Mouse (Mus musculus) cerebellum, adult 9-11 months (tissue): Measurements from ENCODE around the gene Psip1.
"Not testable (repeated sequence)": the region's sequence is repeated elsewhere in the genome, so short reads cannot be mapped to it uniquely, and the experiment has no call there.

Experiments used
- DNase-seq: peaks from one replicate; pipeline ENCODE4 v3.0.0; 2022

The Psip1 gene

DNA sequence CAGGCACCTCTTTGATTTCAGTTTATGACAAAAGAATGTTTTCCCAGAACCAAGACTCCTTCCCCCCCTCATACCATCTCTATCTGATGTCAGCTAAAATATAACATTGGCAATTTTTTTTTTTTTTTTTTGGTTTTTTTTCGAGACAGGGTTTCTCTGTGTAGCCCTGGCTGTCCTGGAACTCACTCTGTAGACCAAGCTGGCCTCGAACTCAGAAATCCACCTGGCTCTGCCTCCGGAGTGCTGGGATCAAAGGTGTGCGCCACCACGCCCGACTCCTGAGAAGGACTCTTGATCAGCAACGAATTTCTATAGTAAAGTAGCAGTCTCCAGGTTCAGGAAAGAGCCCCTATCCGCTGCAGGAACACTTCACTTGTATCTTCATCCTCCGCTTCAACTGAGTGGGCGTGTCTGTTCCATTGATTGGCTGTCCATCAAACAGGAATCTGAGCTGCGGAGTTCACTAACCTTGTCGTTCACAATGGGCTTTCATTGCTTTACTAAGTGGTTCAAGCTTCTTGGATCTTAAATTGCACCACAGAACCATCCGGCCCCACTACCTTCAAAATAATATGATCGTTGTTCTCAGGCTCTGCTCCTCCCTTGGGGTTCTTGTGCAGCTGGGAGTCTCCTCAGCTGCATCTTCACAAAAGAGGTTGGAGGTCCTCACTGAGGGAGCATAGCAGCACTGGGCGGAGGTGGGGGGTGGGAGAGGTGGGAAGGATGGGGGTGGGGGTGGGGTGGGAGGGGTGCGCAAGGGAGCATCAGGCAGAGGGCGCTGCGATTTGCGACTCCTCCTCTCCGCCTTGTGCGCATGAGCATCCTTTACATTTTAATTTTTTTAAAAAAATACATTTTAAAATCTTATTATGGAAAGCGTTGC lies 14.1 kb upstream of the Psip1 start:
- no peak for DNase-seq

DNA sequence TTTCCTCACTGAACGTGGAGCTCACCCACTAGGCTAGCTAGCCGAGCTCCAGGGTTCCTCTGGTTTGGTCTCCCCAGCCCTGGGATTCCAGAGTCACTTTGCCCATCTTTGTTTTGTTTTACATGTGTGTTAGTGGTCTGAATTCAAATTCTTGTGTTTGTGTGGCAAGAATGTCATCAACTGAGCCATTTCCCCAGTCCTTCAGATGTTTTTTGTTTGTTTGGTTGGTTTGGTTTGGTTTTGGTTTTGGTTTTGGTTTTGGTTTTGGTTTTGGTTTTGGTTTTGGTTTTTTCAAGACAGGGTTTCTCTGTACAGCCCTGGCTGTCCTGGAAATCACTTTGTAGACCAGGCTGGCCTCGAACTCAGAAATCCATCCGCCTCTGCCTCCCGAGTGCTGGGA lies 10.8 kb upstream of the Psip1 start:
- not testable (repeated sequence) for DNase-seq

DNA sequence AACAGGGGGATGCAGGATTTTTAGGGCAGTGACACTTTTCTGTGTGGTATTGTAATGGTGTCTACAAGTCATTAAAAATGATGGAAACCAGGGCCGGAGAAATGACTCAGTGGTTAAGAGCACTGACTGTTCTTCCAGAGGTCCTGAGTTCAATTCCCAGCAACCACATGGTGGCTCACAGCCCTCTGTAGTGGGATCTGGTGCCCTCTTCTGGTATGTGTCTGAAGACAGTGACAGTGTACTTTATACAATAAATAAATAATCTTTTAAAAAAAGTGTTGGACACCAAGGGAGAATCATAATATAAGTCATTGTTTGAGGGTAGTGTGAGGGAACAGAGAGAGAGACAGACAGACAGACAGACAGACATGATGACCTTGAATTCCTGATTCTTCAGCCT lies 6.9 kb upstream of the Psip1 start:
- DNase-seq = no peak

DNA sequence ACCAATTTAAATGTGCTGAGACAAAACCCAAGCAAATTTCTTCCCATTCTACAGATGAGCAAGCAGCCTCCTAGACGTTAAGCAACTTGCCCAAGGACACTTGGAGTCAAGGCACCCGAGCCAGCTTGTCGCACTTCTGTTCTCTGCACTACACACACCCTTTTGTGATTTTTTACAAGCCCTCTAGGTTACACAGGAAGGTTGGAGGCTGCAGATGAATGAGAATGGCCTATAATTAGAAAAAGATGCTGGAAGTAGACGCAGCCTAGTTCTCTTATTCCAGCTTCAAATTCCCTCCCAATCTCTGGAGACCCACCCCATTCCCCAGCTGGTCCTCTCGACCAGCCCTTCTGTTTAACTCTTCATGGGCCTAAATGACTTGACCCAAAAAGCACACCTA lies 2.9 kb upstream of the Psip1 start:
- no peak for DNase-seq

DNA sequence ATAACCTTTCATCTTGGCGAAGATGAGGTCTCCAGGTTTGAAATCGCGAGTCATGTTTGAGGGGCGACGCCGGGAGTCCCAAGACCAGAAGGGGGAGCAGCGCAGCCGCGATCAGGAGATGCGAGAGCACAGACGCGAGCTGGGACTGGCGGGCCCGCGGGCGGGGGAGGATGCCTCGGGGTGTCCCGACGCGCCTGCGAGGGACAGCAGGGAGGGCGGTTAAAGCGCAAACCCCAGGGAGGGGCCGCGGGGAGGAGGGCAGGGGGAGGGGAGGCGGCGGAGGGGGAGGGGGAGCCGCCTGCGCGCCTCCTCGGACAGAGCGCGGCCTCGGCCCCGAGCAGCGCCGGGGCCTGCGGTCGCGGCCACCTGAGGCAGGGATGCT lies 533 bp downstream of the Psip1 start:
- peak; percentile 93 for DNase-seq

DNA sequence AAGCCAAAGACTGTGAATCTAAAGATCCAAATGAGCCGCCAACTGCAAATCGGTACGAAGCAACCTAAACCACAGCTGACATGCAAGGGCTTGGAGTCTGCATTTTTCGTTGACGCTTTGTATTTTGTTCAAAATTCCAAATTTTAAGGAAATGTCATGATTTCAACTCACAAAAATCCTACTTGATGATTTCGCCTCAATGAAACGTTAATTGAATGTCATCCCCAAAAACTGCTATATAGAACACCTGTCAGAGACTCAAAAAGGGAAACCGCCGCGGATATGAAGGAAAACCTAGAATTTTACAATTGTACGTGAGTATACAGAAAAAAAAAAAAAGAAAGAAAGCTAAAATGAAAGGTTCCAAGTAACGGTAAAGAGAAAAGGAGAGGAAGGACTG lies 1.0 kb downstream of the Psip1 start:
- no peak for DNase-seq

DNA sequence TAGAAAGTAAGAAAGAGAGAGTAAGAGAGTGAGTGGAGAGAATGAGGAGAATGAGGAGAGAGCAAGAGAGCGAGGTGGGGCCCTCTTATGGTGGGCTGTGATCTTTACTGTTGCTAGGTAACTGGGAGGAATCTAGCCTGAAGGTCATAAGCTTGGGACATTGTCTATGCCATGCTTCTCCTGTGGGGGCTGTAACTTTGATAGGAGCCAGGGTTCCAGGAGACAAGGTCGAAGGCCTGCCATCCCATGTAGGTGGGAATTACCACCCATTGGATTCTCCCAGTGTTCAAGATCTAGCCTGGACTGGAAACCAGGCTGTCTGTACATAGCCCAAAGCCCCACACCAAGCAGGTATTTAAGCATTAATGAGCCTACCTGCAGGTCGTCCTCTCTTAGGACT lies 18.1 kb downstream of the Psip1 start:
- DNase-seq = no peak

DNA sequence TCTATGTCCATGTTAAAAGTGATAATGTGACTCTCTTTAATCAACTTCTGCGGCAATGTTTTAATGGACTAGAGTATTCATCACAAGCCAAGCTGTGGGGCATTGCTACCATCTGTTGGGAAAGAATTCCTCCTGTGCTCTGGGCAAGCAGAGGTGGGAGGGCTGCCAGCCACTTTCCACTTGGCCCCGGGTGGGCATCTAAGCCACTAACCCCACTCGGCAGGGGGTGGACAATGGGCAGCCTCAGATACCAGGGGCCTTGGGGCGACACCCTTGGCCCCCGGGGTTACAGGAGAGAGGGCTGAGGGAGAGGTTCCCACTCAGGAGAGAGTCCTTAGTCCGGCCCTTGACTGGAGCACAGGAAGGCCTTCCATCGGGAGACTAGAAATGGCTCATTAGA lies 18.6 kb downstream of the Psip1 start:
- DNase-seq = peak; percentile 91

DNA sequence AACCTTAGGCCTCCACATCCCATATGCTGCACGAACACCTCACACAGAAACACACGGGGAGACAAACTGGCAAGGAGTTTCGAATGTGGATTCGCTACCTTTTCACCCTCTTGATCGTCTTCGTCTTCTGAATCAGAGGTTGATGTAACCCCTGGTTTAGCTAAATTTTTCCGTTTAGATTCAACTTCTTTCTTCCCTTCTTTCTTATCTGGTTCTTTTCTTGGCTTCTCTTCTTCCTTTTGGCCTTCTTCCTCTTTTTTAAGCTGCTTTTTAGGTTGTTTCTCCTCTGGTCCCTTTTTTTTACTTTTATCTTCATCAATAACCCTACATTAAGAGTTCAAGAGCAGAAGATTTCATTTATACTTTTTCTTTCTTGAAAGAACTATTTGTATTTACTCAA lies 21.4 kb downstream of the Psip1 start:
- no peak for DNase-seq

DNA sequence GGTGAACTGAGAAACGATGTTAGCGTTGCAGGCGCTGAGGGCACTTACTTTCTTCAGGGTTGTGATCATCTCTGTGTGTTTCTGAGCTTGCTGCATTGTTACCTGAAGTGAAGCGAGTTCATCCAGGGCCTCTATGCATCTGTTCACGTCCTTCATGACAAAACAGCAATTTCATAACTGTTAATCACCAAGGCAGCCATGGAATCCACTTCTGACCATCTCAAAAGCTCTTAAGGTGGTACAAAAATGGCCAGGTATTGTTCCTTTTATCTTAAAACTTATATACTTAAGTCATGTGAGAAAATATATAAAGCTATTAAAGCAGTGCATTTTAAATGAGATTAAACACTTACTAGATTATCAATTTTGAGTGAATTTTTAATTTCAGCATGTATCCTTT lies 26.2 kb downstream of the Psip1 start:
- no peak for DNase-seq

DNA sequence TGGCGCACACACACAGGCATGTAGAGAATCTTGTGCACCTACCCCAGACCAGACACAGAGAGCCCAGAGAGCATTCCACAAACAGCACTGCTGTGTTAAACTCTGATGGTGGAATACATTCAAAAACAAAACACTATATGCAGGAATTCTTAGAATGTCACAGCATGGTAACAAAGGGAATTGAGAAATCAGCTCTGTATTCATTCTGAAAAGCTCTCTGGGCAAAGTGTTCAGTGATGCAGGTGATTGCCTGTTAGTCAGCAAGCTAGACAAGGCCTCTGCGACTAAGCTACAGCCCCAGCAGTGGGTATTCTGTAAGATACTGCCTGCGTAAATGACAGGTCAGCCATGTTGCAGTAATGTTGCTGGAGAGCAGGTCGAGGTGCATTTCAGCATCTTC lies 35.5 kb downstream of the Psip1 start:
- no peak for DNase-seq

DNA sequence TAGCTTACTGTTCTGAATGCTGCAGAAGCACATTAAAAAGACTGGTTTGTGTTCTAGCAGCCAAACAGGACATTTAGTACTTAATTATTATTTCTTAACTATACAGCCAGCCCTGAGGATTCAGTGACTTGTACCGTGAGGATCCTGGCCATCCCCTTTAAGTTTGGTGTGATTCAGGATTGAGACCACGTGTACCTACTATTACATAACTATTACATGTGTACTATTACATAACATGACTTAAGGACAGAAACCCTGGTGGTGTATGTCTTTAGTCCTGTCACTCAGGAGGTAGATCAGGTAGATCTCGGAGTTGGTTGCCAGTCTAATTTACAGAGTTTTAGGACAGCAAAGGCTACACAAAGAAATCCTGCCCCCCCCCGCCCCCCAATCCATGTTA lies 45.2 kb downstream of the Psip1 start:
- no peak for DNase-seq

DNA sequence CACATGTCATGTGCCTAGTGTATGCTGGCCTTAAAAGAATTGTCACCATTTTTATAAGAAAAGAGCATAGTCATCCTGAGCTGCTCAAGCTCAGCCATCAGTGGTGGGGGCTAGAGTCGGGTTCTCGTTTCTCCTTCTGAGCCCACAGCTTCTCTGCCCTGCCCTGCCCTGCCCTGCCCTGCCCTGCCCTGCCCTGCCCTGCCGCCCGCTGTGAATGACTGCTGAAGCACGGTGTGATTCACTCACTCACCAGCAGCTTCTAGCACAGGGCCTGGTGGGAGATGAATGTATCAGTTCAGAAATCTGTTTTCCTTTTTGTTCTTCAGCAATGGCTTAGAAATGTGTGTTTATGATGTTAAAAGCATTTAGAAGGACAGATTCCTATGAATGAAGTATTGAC lies 47.2 kb downstream of the Psip1 start:
- no peak for DNase-seq

DNA sequence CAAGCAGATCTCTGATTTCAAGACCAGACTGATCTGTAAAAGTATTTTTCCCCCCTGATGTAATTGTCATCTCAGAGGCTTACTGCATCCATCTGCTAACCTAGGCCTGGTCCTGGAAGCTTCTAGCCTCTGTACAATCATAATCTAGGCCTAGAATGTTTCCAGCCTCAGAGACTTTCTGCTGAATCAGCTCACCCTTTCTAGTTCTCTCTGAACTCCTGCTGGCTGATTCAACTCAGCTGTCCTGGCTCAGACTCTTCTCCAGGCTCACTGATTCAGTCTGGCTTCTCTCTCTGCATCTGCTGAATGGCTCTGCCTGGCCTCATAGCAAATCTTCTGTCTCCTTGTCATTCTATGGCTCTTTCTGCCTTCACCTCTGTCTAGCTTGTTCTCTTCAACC lies 48.1 kb downstream of the Psip1 start:
- DNase-seq = no peak

DNA sequence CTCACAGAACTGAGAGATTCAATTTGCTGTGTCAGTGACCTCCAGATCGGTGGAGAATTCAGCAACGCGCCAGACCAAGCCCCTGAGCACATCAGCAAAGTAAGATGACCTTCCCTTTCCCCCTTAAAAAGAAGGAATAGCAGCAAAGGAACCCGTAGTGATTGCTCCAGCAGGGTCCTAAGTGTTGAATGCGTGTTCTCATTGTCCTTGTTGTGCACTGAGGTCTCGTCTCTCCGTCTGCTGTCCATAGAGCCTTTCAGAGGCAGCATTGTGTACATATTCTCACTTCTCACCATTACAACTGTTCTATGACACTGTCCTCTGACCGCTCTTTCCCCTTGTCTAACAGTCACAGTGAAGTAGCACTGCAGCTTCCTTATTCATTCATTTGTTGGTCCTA lies 49.9 kb downstream of the Psip1 start:
- no peak for DNase-seq

DNA sequence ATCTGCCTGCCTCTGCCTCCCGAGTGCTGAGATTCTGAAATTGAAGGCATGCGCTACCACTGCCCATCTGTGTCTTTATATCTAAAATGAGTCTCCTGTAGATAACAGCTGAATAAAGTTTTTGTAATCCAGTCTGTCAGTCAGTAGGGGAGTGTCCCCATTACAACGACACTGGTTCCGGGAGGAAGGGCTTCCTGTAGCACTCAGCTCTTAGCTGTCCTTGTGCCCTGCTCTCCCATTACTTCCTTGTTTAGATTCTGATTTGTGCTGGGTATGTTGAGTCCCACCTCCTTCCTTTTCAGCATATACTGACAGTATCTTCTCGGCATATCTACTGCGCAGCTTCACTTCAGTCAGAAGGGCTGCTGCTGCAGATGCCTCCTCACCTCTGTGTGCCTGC lies 53.4 kb downstream of the Psip1 start:
- DNase-seq = no peak

DNA sequence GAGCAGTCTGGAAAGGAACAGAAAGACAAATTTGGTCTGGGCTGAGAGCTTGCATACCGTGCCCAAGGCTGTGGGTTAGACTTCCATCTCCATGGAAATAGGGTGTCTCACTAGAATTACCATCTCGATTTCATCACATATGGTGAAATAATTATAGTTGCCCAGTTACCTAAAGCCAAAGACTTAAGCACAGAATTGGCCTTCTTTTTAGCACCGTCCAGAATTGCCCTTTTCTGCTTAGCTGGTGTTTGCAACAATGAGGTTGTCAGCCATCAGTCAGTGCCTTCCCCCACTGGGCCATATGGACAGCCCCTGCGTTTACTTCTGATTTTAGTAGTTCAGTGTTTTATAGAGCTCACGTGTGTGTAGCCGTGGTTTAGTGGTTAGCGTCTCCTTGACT lies 54.3 kb downstream of the Psip1 start:
- DNase-seq = no peak

DNA sequence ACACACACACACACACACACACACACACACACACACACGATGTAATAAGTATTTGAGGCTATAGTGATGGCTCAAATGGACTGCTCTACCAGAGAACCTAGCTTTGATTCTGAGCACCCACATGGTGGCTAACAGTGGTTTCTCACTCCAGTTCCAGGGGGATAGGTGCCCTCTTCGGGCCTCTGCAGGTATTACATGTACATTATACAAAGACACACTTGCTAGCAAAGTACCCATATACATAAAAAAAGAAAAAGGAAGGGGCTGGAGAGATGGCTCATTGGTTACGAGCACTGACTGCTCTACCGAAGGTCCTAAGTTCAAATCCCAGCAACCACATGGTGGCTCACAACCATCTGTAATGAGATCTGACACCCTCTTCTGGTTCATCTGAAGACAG lies 57.4 kb downstream of the Psip1 start:
- DNase-seq = no peak

DNA sequence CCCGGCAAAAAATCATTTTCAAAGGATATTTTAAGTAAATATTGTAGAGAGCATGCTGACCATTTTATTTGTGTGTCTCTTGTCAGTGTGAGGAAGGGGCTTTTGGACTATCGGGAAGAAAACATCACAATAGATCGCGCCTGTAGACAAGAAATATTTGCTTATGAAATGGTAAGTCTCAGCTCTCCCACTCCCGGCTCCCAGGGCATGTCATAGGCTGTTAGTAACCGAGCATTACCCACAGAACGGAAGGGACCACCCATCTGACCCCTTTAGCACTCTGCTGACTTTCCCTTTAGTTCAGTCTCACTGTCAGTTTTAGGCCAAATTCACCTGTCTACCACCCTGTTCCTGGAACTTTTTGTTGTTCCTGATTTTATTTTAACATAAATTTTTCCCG lies 58.6 kb downstream of the Psip1 start:
- DNase-seq = no peak

DNA sequence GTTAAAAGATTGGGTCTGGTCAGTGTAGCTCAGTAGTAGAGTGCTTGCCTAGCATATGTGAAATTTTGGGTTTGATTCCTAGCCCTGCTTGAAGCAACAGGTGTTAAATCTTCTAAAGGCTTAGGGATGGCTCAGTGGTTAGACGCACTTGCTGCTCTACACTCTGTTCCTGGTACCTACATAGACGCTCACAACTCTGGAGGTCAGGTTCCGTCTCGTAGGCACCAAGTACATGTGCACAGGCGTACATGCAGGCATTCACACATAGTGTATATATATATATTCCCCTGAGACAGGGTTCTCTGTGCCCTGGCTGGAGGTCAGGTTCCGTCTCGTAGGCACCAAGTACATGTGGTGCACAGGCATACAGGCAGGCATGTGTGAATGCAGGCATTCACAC lies 59.1 kb downstream of the Psip1 start:
- DNase-seq = no peak

DNA sequence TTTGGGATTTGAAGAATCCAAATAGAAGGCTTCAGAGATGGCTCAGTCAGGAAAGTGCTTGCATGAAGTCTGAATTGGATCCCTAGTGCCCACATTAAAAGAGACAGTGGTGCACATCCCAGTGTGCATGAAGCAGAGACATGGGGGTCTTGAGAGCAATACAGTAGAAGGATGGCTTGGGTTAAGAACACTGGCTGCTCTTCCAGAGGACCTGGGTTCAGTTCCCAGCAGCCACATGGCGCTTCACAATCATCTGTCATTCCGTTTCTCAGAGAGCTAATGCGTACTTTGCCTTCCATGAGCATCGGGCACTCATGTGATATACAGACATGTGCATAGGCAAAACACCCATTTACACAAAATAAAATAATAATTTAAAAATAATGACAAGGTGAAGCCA lies 61.1 kb downstream of the Psip1 start:
- DNase-seq = no peak

DNA sequence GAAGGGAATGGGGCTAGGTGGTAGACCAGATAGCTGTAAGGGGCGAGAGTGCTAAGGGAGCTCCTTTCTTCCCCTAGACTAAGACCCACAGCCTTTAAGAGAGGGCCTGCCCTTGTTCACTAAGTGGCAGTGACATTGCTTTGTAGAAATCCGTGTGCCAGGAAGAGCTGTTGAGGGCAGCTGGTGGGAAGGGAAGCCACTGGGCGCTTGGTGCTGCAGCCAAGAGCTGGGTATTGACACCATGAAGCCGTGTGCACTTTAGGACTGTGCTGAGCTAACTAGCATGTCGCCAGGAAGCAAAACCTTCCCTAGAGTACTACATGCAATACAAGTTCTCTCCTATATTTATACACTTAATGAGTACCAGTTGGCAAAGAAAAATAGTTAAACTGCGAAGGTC lies 62.6 kb downstream of the Psip1 start:
- peak; percentile 63 for DNase-seq

DNA sequence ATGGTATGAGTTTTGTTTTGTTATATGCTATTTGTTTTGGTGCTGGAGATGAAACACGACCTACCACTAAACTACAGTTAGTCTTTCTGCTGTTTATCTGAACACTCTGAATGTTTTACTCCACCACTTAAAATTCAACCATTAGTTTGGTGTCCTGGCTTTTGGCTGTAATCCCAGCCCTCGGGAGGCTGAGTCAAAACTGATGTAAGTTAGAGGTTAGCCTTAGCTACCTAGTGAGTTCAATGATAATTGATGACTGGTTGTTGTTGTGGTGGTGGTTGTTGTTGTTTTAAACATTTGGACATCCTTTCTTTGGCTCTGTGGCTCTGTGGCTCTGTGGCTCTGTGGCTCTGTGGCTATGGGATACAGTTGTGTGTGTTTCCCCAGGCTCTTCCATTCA lies 67.5 kb downstream of the Psip1 start:
- no peak for DNase-seq

DNA sequence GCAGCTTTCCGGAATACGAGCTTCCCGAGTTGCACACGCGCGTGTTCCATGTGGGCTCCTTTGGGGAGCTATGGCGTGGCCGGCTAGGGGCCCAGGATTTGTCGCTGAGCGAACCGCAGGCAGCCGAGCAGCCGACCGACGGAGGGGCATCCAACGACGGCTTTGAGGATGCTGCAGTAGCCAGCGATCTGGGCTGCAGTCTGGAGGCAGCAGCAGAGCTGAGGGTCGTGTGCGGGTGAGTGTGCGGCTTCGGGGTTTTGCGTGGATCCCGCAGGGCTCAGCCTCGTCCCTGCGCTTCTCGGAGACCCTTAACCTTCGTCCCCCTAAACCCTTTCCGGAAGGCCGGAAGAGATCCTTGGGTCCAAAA lies 68.5 kb downstream of the Psip1 start:
- DNase-seq = no peak

DNA sequence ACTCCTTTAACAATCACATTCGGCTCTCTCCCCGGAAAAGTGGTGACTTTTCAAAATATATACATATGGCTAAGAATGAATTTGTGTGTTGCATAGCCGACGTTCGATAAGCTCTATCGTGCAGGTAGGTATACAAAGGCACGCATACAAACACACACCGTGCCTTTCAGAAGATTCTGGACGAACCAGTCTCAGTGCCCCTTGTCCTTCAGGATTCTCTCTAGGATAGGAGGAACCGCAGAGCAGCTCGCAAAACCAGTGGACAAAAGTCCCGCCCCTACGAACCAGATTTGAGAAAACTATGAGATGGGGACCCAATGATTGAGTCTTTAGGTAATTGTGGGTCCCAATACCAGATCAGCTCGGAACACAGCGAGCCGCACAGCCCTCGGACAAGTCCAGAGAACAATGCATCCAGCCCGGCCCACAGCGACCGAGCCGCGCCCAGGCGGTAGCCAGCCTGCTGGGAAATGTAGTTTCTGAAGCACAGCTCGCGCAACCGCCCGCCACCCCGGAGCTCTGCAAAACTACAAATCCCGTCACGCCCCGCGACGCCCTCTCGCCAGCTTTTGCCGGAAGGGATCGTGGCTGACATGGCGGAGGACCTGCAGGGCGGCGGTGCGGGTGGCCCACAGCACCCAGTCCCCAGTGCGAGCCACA lies 69.0 kb downstream of the Psip1 start, which contains the start of gene Snapc3:
Snapc3 (plus strand) TSS at position 565 of the 660 bp plus-strand sequence.
- DNase-seq = peak; percentile 96
